Mouse (Mus musculus): ENCODE measurements around the gene 6330409D20Rik. TPM values are rescaled to one million over a fixed set of nuclear protein-coding genes. Genes with fewer than 3 reads are reported as not detected.
A peak's percentile ranks its signal among the peaks of the same experiment; 100 is the strongest.

6330409D20Rik gene
- total and polyA plus RNA-seq, 2 experiments from 2014 or later = 2.1 to 2.9 TPM

- peaks cover 48% of the 10 kb centered on the region for H3K36me3 ChIP-seq (ENCODE audit: insufficient read depth)
- H3K27me3 ChIP-seq (ENCODE audit: insufficient read depth, low read length) = no peaks in the 10 kb centered on the region
Observed at GRCm38 (mm10) chr2:32703046-32703445, 37.8 kb downstream of the 6330409D20Rik start.

GRCm38 (mm10) chr2:32700966-32701743 is 39.7 kb downstream of the 6330409D20Rik start:
- WGBS = 87% methylated on average over 14 of the region's 14 CpGs
- H3K4me1 ChIP-seq (ENCODE audit: insufficient read depth) = no peaks in the 10 kb centered on the region
- no peak for ATAC-seq
- H3K9me3 ChIP-seq (ENCODE audit: low read length) = no peaks in the 10 kb centered on the region
- no peak for TF ChIP-seq CTCF (IDR thresholded peaks at IDR 0.05; ENCODE audit: low read depth)
- H3K4me3 ChIP-seq (ENCODE audit: low read depth, low read length) = no peak overlapping the region
- peaks cover 31% of the 10 kb centered on the region for H3K36me3 ChIP-seq (ENCODE audit: insufficient read depth)
- no peak overlapping the region for H3K27ac ChIP-seq (ENCODE audit: low read depth, low read length)
- DNase-seq = no peak
- no peak overlapping the region for H3K4me2 ChIP-seq (ENCODE audit: low read depth)
- H3K27me3 ChIP-seq (ENCODE audit: insufficient read depth, low read length) = no peaks in the 10 kb centered on the region
- no peak overlapping the region for H3K9ac ChIP-seq

More at GRCm38 (mm10) chr2:32703046-32703445, 37.8 kb downstream of the 6330409D20Rik start:
- Histone ChIP-seq H3K27ac (ENCODE audit: low read depth, low read length) (no peak overlapping the region), H3K9me3 (ENCODE audit: low read length) (no peaks in the 10 kb centered on the region), H3K4me3 (ENCODE audit: low read depth, low read length) (no peak overlapping the region), H3K9ac (no peak overlapping the region), H3K4me1 (ENCODE audit: insufficient read depth) (no peaks in the 10 kb centered on the region), H3K4me2 (ENCODE audit: low read depth) (no peak overlapping the region)
- DNase-seq = no peak
- WGBS = 94% methylated on average over 8 of the region's 8 CpGs
- no peak for ATAC-seq
- no peak for TF ChIP-seq CTCF (IDR thresholded peaks at IDR 0.05; ENCODE audit: low read depth)

GRCm38 (mm10) chr2:32699680-32700079 is 41.1 kb downstream of the 6330409D20Rik start:
- DNase-seq = no peak
- H3K9me3 ChIP-seq (ENCODE audit: low read length) = no peaks in the 10 kb centered on the region
- no peaks in the 10 kb centered on the region for H3K4me1 ChIP-seq (ENCODE audit: insufficient read depth)
- TF ChIP-seq CTCF (IDR thresholded peaks at IDR 0.05; ENCODE audit: low read depth) = no peak
- H3K4me3 ChIP-seq (ENCODE audit: low read depth, low read length) = no peak overlapping the region
- H3K4me2 ChIP-seq (ENCODE audit: low read depth) = no peak overlapping the region
- 86% methylated on average over 6 of the region's 6 CpGs for WGBS
- no peaks in the 10 kb centered on the region for H3K27me3 ChIP-seq (ENCODE audit: insufficient read depth, low read length)
- no peak overlapping the region for H3K9ac ChIP-seq
- H3K27ac ChIP-seq (ENCODE audit: low read depth, low read length) = no peak overlapping the region
- peaks cover 18% of the 10 kb centered on the region for H3K36me3 ChIP-seq (ENCODE audit: insufficient read depth)
- no peak for ATAC-seq

- WGBS = 87% methylated on average over 12 of the region's 12 CpGs
- ATAC-seq = no peak
- no peak for TF ChIP-seq CTCF (IDR thresholded peaks at IDR 0.05; ENCODE audit: low read depth)
Observed at GRCm38 (mm10) chr2:32694691-32695090, 46.1 kb downstream of the 6330409D20Rik start.

GRCm38 (mm10) chr2:32693823-32694411 is 46.9 kb downstream of the 6330409D20Rik start:
- H3K4me2 ChIP-seq (ENCODE audit: low read depth) = peak overlapping the region; percentile 85
- peak; percentile 87 for TF ChIP-seq CTCF (IDR thresholded peaks at IDR 0.05; ENCODE audit: low read depth)
- H3K9ac ChIP-seq = peak overlapping the region; percentile 87
- peak overlapping the region; percentile 80 for H3K27ac ChIP-seq (ENCODE audit: low read depth, low read length)
- H3K4me3 ChIP-seq (ENCODE audit: low read depth, low read length) = peak overlapping the region; percentile 87
- no peaks in the 10 kb centered on the region for H3K36me3 ChIP-seq (ENCODE audit: insufficient read depth)
- peak; percentile 99 for ATAC-seq
- peak; percentile 98 for DNase-seq
- no peaks in the 10 kb centered on the region for H3K27me3 ChIP-seq (ENCODE audit: insufficient read depth, low read length)
- 0% methylated on average over 51 of the region's 51 CpGs for WGBS
- peaks cover 7% of the 10 kb centered on the region; the same call in 1 of the 2 replicates for H3K4me1 ChIP-seq (ENCODE audit: insufficient read depth)
- no peaks in the 10 kb centered on the region for H3K9me3 ChIP-seq (ENCODE audit: low read length)

More at GRCm38 (mm10) chr2:32694691-32695090, 46.1 kb downstream of the 6330409D20Rik start:
- Histone ChIP-seq H3K36me3 (ENCODE audit: insufficient read depth) (no peaks in the 10 kb centered on the region), H3K9ac (peak overlapping the region; percentile 87), H3K4me3 (ENCODE audit: low read depth, low read length) (peak overlapping the region; percentile 87), H3K9me3 (ENCODE audit: low read length) (no peaks in the 10 kb centered on the region), H3K27me3 (ENCODE audit: insufficient read depth, low read length) (no peaks in the 10 kb centered on the region), H3K27ac (ENCODE audit: low read depth, low read length) (peak overlapping the region; percentile 70), H3K4me2 (ENCODE audit: low read depth) (peak overlapping the region; percentile 85), H3K4me1 (ENCODE audit: insufficient read depth) (peaks cover 7% of the 10 kb centered on the region; the same call in 1 of the 2 replicates)
- DNase-seq = no peak

- WGBS = 15% methylated on average over 7 of the region's 7 CpGs
- ATAC-seq (no peak), DNase-seq (peak; percentile 6)
- no peak for TF ChIP-seq CTCF (IDR thresholded peaks at IDR 0.05; ENCODE audit: low read depth)
- H3K9ac ChIP-seq = peak overlapping the region; percentile 87
- H3K36me3 ChIP-seq (ENCODE audit: insufficient read depth) = 0 out of 2 replicates have a peak, but pooled peaks cover 1% of the 10 kb centered on the region
- no peak overlapping the region for H3K27ac ChIP-seq (ENCODE audit: low read depth, low read length)
- no peaks in the 10 kb centered on the region for H3K27me3 ChIP-seq (ENCODE audit: insufficient read depth, low read length)
- peak overlapping the region; percentile 85 for H3K4me2 ChIP-seq (ENCODE audit: low read depth)
- H3K4me1 ChIP-seq (ENCODE audit: insufficient read depth) = peaks cover 7% of the 10 kb centered on the region; the same call in 1 of the 2 replicates
- H3K4me3 ChIP-seq (ENCODE audit: low read depth, low read length) = peak overlapping the region; percentile 87
- H3K9me3 ChIP-seq (ENCODE audit: low read length) = no peaks in the 10 kb centered on the region
Observed at GRCm38 (mm10) chr2:32693282-32693681, 47.5 kb downstream of the 6330409D20Rik start.

- H3K9me3 ChIP-seq (ENCODE audit: low read length) = no peaks in the 10 kb centered on the region
- DNase-seq = no peak
- TF ChIP-seq CTCF (IDR thresholded peaks at IDR 0.05; ENCODE audit: low read depth) = no peak
- H3K4me2 ChIP-seq (ENCODE audit: low read depth) = peak overlapping the region; percentile 85; the same call in 1 of the 2 replicates
- peaks cover 7% of the 10 kb centered on the region; the same call in 1 of the 2 replicates for H3K4me1 ChIP-seq (ENCODE audit: insufficient read depth)
- no peak overlapping the region for H3K9ac ChIP-seq
- H3K4me3 ChIP-seq (ENCODE audit: low read depth, low read length) = no peak overlapping the region
- H3K27me3 ChIP-seq (ENCODE audit: insufficient read depth, low read length) = no peaks in the 10 kb centered on the region
- ATAC-seq = no peak
- H3K27ac ChIP-seq (ENCODE audit: low read depth, low read length) = no peak overlapping the region
- WGBS = 91% methylated on average over 14 of the region's 14 CpGs
- H3K36me3 ChIP-seq (ENCODE audit: insufficient read depth) = peaks cover 9% of the 10 kb centered on the region
Observed at GRCm38 (mm10) chr2:32692496-32692895, 48.3 kb downstream of the 6330409D20Rik start.

Measured in forebrain, postnatal 0 days (tissue).